Mouse (Mus musculus): ENCODE measurements at regions not wholly inside any gene's neighbourhood (a gene's known extent, or its start where the extent isn't known, plus 50 kb on each side); places are given as distances from the start of the nearest gene placed in this dataset.

DNA sequence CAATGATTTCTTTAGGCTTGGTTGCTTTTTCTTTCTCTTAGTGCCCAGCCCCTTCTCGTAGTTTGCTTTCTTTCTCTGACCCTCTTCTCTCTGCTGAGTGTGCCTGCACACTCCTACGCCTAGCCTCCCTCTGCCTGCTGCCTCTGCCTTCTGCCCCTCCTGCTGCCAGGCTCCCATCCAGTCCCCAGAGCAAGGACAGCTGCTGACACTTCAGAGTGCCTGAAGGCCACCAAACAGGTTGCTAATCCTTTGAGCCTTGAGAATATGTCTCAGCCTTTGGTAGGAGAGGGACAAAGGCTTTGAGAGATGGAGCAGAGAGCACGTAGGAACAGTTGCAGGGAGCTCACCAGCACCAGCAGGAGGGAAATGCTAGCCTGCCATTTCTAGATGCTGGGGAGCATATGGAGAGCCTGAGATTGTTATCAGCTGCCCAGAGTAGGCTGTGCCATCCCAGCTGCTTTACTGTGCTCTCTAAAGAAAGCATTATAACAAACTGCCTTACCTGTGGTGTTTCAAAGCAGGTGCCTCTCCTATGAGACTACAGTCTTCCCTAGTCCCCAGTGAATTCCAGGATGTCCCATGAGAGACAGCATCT is 103.0 kb upstream of the Arrdc4 start:
- TF ChIP-seq CTCF (conservative IDR thresholded peaks at IDR 0.05; ENCODE audit: low read length) (no peak), POU5F1 (IDR thresholded peaks at IDR 0.05; ENCODE audit: borderline replicate concordance, low read length) (no peak)
